Mouse (Mus musculus): ENCODE measurements around the gene Tex2. TPM values are rescaled to one million over a fixed set of nuclear protein-coding genes. Genes with fewer than 3 reads are reported as not detected.
"Not testable (repeated sequence)": the region's sequence is repeated elsewhere in the genome, so short reads cannot be mapped to it uniquely, and the experiment has no call there.

Gene Tex2
- 8.5 and 9.3 TPM in 2 replicates for polyA plus RNA-seq (2015; fragmentation: Nextera tagmentation; extraction: Ambion mirVana)

GRCm38 (mm10) chr11:106612961-106613637 lies at the start of gene Tex2:
TSS of gene Tex2 (minus strand) at chr11:106613423.
- ATAC-seq (replicated peaks; ENCODE audit: low FRiP score): peak; percentile 98
- WGBS: under 1% methylated on average over 40 of the region's 45 CpGs
- no peaks in the 10 kb centered on the region for H3K36me3 ChIP-seq
- H3K4me3 ChIP-seq (replicated peaks): peak within 1 kb of the TSS; percentile 99
- H3K4me2 ChIP-seq: peak within 1 kb of the TSS; percentile 93
- H3K9ac ChIP-seq: peak within 1 kb of the TSS; percentile 94
- H3K9me3 ChIP-seq (replicated peaks): no peaks in the 10 kb centered on the region
- H3K4me1 ChIP-seq: peaks cover 25% of the 10 kb centered on the region
- H3K27ac ChIP-seq: peak within 1 kb of the TSS; percentile 89
- H3K27me3 ChIP-seq: peaks cover 3% of the 10 kb centered on the region; the same call in 1 of the 2 replicates

GRCm38 (mm10) chr11:106662634-106663407 lies 49.6 kb upstream of the Tex2 start:
- H3K9me3 ChIP-seq (replicated peaks): no peaks in the 10 kb centered on the region
- 87% methylated on average over 10 of the region's 11 CpGs for WGBS
- H3K27me3 ChIP-seq: no peaks in the 10 kb centered on the region
- no peak for ATAC-seq (replicated peaks; ENCODE audit: low FRiP score)
- H3K36me3 ChIP-seq: no peaks in the 10 kb centered on the region
- no peak overlapping the region for H3K9ac ChIP-seq
- peaks cover 32% of the 10 kb centered on the region for H3K4me1 ChIP-seq
- no peak overlapping the region for H3K27ac ChIP-seq
- H3K4me3 ChIP-seq (replicated peaks): no peak overlapping the region
- no peak overlapping the region for H3K4me2 ChIP-seq

GRCm38 (mm10) chr11:106660453-106661081 lies 47.3 kb upstream of the Tex2 start:
- 70% methylated on average over 13 of the region's 13 CpGs for WGBS
- Histone ChIP-seq H3K36me3 (no peaks in the 10 kb centered on the region), H3K4me1 (peaks cover 37% of the 10 kb centered on the region), H3K27ac (peak overlapping the region; percentile 90), H3K27me3 (no peaks in the 10 kb centered on the region), H3K4me2 (no peak overlapping the region), H3K4me3 (replicated peaks) (no peak overlapping the region), H3K9ac (no peak overlapping the region), H3K9me3 (replicated peaks) (no peaks in the 10 kb centered on the region)
- ATAC-seq (replicated peaks; ENCODE audit: low FRiP score): no peak; the same call in 1 of the 2 replicates

GRCm38 (mm10) chr11:106659598-106660295 lies 46.5 kb upstream of the Tex2 start:
- H3K9me3 ChIP-seq (replicated peaks): no peaks in the 10 kb centered on the region
- H3K9ac ChIP-seq: no peak overlapping the region
- peaks cover 37% of the 10 kb centered on the region for H3K4me1 ChIP-seq
- no peaks in the 10 kb centered on the region for H3K36me3 ChIP-seq
- 0 out of 2 replicates have a peak, but pooled peaks have one; percentile 10 for ATAC-seq (replicated peaks; ENCODE audit: low FRiP score)
- peak overlapping the region; percentile 90 for H3K27ac ChIP-seq
- WGBS: 44% methylated on average over 15 of the region's 15 CpGs
- H3K4me3 ChIP-seq (replicated peaks): no peak overlapping the region
- peak overlapping the region; percentile 26 for H3K4me2 ChIP-seq
- no peaks in the 10 kb centered on the region for H3K27me3 ChIP-seq

GRCm38 (mm10) chr11:106658051-106658880 lies 45.0 kb upstream of the Tex2 start:
- Histone ChIP-seq H3K27me3 (no peaks in the 10 kb centered on the region), H3K4me2 (peak overlapping the region; percentile 20), H3K9ac (no peak overlapping the region), H3K27ac (peak overlapping the region; percentile 90), H3K4me3 (replicated peaks) (no peak overlapping the region), H3K9me3 (replicated peaks) (no peaks in the 10 kb centered on the region), H3K36me3 (no peaks in the 10 kb centered on the region), H3K4me1 (peaks cover 37% of the 10 kb centered on the region)
- 15% methylated on average over 14 of the region's 14 CpGs for WGBS
- peak; percentile 69 for ATAC-seq (replicated peaks; ENCODE audit: low FRiP score)

- not testable (repeated sequence) for H3K4me3 ChIP-seq (replicated peaks); H3K4me2 ChIP-seq; H3K27me3 ChIP-seq; H3K9me3 ChIP-seq (replicated peaks); H3K9ac ChIP-seq; H3K36me3 ChIP-seq; ATAC-seq (replicated peaks; ENCODE audit: low FRiP score)
- Histone ChIP-seq H3K27ac (peak overlapping the region; percentile 90), H3K4me1 (peaks cover 37% of the 10 kb centered on the region)
- WGBS: 79% methylated on average over 5 of the region's 5 CpGs
Observed at GRCm38 (mm10) chr11:106656896-106657498, 43.8 kb upstream of the Tex2 start.

- no peaks in the 10 kb centered on the region for H3K36me3 ChIP-seq
- H3K4me2 ChIP-seq: no peak overlapping the region
- no peaks in the 10 kb centered on the region for H3K4me1 ChIP-seq
- no peak overlapping the region for H3K4me3 ChIP-seq (replicated peaks)
- no peaks in the 10 kb centered on the region for H3K9me3 ChIP-seq (replicated peaks)
- no peak for ATAC-seq (replicated peaks; ENCODE audit: low FRiP score)
- WGBS: 31% methylated on average over 13 of the region's 13 CpGs
- no peak overlapping the region for H3K27ac ChIP-seq
- H3K27me3 ChIP-seq: no peaks in the 10 kb centered on the region
- no peak overlapping the region for H3K9ac ChIP-seq
Observed at GRCm38 (mm10) chr11:106648347-106648746, 35.1 kb upstream of the Tex2 start.

GRCm38 (mm10) chr11:106642966-106643637 lies 29.9 kb upstream of the Tex2 start:
- no peak overlapping the region for H3K4me3 ChIP-seq (replicated peaks)
- peaks cover 24% of the 10 kb centered on the region for H3K4me1 ChIP-seq
- H3K9ac ChIP-seq: no peak overlapping the region
- H3K4me2 ChIP-seq: no peak overlapping the region
- no peak overlapping the region for H3K27ac ChIP-seq
- no peaks in the 10 kb centered on the region for H3K36me3 ChIP-seq
- ATAC-seq (replicated peaks; ENCODE audit: low FRiP score): 0 out of 2 replicates have a peak, but pooled peaks have one; percentile 49
- WGBS: 84% methylated on average over 8 of the region's 8 CpGs
- H3K9me3 ChIP-seq (replicated peaks): no peaks in the 10 kb centered on the region
- H3K27me3 ChIP-seq: no peaks in the 10 kb centered on the region

- Histone ChIP-seq H3K36me3 (no peaks in the 10 kb centered on the region), H3K27me3 (no peaks in the 10 kb centered on the region), H3K27ac (no peak overlapping the region), H3K4me2 (no peak overlapping the region), H3K4me1 (peaks cover 32% of the 10 kb centered on the region), H3K4me3 (replicated peaks) (no peak overlapping the region), H3K9ac (no peak overlapping the region), H3K9me3 (replicated peaks) (no peaks in the 10 kb centered on the region)
- ATAC-seq (replicated peaks; ENCODE audit: low FRiP score): no peak
- WGBS: 67% methylated on average over 1 of the region's 1 CpGs
Observed at GRCm38 (mm10) chr11:106641580-106641979, 28.4 kb upstream of the Tex2 start.

- Histone ChIP-seq H3K36me3 (no peaks in the 10 kb centered on the region), H3K27ac (no peak overlapping the region), H3K9ac (no peak overlapping the region), H3K4me3 (replicated peaks) (no peak overlapping the region), H3K4me2 (0 out of 2 replicates have a peak overlapping the region, but pooled peaks have one; percentile 14), H3K9me3 (replicated peaks) (no peaks in the 10 kb centered on the region), H3K4me1 (peaks cover 32% of the 10 kb centered on the region), H3K27me3 (no peaks in the 10 kb centered on the region)
- 13% methylated on average over 7 of the region's 9 CpGs for WGBS
- ATAC-seq (replicated peaks; ENCODE audit: low FRiP score): 0 out of 2 replicates have a peak, but pooled peaks have one; percentile 22
Observed at GRCm38 (mm10) chr11:106640059-106640458, 26.8 kb upstream of the Tex2 start.
